Mouse (Mus musculus) frontal cortex, postnatal 36 days (tissue): ENCODE measurements at regions not wholly inside any gene's neighbourhood (a gene's known extent, or its start where the extent isn't known, plus 50 kb on each side); places are given as distances from the start of the nearest gene placed in this dataset.

ENCODE experiments used
- DNase-seq, 2 experiments: peaks; one replicate each; pipeline ENCODE4 v3.0.0; 2022; ENCODE audit warnings: low spot score in 2 of 2

DNA sequence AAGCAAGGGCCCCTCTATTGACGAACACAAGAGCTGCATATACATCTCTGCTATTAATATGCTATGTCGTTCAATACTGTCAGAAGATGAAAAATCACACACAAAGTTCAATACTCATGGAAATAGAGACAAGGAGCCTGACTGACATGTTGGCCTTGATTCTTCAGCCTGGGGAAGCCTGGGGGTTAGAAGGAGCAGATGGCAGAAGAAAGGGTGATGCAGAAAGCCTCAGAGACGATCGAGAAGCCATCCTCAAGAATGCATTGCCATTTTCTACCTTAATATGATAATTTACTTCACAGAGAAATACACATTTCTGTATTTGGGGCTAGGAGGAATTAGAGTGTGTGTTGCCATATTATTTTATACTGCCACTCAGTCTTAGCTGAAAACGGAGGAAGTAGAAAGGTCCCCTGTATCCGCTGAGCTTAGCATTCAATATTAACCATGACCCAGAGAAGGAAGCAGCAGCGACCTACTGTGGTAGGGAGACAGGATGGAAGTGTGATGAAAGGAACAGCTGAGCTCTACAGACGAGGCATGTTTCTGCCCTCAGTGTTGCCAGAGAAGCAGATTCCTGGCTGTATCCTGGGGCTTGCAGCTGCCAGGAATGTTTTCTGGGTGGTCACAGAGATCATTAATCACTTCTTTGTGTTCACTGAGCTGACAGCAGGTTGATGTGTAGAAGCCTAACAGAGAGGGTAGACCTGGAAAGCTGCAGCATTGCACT lies 105.2 kb downstream of the Lrig3 start:
- no peak for DNase-seq

DNA sequence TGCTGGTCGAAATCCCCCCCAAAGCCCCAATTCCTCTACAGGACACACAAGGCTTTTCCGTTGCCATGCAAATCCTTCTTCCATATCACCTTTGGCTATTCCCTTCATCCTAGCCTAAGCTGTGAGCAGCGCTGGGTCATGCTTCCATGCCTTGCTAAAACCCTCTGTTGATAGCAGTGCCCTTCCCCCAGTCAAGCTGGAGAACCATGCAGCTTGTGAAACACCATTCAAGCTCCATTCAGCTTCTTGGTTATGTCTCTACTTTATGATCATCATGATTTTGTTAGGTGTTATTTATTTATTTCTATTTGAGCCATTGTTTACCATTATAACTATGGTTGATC lies 105.7 kb downstream of the Lrig3 start:
- DNase-seq: no peak

DNA sequence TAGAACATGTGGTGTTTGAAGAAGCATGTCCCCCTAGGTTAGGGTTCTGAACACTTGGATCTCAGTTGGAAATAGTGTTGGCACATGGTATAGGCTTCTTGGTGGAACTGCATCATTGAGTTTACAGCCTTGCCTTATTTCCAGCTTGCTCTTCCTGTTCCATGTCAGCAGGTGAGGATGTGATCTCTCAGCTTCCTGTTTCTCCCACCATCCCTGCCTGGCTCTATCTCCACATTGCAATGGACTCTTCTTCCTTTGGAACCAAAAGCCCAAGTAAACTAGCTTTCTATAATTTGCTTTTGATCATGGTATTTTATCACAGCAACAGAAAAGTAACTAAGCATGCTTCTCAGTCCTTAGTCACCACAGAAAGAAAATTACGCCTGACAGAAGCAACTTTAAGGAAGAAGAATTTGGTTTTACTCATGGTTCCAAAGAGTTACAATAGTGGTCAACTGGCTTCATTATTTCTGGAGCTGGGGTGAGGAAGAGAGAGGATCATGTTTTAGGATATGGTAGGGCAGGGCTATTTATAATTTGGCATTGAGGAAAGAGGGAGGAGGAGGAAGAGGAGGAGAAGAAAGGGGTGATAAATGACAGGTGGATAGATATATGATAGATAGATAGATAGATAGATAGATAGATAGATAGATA lies 111.5 kb downstream of the Lrig3 start:
- DNase-seq: no peak

DNA sequence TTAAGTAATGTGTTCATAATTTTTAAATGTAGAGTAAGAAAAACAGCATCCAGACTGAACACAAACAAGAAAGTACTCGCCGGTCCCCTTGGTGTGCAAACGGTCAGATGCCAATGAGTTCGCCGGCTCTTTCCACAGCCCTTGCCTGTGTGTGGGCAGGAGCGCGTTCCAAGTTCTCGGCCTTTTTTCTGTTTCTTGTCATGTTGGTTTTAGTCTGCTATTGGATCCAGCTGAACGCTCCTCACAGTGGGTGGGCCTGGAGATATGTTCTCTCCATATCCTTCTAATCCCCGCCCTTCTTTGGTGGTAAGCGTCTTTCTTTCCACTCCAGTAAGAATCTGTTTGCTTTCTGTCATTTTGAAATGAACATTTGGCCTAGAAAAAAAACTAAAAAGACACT lies 116.6 kb downstream of the Lrig3 start:
- no peak for DNase-seq

DNA sequence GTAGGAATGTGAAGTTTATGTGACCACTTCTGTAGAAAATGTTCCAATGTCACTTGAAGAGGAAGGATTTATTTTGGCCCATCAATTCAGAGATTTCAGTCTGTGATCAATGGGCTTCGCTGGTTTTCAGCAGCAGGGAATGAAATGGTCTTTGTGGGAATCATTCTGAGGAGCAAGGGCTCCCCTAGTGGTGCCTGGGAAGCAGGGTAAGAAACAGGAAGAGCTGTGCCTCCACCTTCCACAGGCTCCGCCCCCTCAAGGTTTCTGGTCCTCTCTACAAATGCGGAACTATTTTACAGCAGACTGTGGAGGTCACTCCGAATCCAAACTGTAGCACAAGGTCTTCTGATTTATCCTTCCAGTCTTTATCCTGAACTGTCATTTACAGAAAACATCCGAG lies 120.7 kb downstream of the Lrig3 start:
- DNase-seq: no peak

DNA sequence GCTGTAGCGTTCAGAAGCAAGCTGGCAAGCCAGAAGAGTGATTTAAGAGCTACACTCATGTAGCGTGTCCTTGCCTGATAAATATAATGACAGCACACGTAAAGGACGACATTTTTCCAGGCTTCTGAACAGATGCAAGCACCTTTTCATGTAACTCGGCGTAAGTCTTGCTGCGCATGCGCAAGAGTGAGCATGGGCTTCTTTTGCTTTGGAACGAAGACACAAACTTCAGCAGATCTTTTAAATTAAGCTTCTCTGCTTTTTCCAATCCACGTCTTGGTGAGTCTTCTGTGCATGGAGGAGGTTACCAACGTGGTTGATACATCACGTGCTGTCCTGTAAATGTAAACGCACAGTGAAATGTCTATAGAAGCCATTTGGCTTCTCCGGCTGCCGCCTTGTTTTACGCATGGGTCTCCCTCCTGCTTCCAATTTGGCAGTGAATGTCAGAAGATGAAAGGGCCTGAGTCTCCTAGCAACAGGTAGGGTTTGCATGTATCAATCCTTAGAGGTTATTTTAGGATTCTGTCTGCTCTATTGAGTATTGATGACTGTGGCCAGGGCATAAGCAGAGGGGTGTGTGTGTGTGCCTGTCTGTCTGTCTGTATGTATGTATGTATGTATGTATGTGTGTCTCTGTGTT lies 128.4 kb downstream of the Lrig3 start:
- DNase-seq: peak; percentile 45 to 72

DNA sequence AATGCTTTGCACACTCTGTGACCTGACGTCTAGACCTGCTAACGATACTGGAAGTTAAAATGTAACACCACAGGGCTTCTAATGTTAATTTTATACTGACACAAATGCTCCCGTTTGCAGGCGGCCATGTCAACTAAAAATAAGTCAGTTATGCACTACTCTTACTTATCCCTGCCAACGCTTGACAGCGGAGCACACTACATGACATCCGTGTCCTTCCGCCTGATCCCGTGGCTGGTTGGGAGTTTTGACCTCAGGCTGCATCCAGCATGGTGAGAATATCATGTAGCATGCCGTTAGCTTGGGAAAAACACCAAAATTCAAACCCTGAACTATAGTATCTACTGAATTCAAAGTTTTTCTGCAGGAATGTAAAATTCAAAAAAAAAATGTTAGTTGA lies 131.9 kb downstream of the Lrig3 start:
- DNase-seq: no peak

DNA sequence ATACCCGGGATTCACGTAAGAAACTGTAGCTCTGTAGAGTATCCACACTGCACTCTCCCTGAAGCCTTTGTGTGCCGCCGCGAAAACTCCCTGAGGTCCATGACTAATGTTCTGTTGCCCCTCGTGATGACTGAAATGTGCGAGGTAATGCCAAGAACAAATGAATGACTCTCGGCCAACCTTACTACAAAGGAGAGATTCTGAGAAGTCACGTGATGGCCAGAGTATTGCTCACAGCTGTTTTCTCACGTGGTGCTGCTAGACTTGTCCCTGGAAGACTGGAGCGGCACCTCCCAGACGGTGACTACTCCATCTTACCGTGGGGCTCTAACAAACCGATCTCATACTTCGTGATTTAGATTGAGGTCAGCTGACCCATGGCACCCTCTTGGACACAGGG lies 136.9 kb downstream of the Lrig3 start:
- DNase-seq: no peak

DNA sequence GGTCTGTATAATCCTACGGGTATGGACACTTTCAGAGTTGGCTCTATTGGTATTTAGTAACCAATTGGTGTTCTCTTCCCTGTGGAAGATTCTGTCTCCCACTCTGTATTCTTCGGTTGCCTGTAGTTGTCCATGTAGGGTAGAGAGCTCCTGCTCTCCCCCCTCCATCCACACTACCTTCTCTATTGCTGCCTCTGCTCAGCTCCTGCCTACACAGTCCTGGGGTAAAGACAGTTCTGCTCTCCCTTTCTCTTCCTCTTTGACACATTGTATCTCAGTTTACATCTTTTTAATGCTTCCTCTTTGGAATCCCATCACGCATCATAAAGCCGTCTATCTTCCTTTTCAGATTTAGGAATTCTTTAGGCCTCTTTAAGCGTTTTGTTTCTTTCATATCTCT lies 147.1 kb downstream of the Lrig3 start:
- no peak for DNase-seq

DNA sequence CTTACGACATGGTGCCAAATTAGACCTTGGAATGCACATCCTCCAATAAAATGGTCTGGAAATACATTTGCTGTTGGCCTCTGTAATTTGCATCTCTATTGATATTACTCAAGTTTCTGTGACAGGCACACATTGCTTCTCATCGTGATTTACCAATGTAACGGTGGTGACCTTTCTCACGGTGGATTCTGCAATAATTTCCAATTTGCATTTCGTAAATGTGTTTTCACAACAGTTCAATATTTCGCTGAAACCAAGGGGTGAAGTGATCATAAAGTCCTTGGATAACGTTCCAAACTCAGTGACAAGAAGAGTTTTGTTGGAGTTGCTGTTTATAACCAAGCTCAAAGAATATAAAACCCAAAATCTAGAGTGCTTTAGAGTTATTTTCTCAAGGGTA lies 149.4 kb downstream of the Lrig3 start:
- DNase-seq: no peak

DNA sequence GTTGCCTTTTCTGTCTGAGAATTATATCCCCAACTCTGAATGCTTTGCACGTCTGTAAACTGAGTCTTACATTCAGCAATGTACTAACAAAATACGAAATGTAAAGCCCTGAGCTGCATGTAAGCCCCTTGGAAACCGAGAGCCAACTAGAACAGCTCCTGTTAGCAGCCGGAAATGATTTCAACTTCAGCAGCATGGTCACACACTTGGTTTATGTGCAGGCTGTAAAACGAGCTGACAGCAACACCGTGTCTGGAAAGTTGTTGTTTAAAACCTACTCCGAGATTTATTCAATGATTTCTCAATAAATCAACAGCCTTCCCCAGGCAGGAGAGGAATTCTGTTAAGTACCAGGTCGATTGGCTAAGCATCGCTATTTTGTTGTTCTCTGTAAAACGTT lies 155.7 kb downstream of the Lrig3 start:
- DNase-seq: no peak

DNA sequence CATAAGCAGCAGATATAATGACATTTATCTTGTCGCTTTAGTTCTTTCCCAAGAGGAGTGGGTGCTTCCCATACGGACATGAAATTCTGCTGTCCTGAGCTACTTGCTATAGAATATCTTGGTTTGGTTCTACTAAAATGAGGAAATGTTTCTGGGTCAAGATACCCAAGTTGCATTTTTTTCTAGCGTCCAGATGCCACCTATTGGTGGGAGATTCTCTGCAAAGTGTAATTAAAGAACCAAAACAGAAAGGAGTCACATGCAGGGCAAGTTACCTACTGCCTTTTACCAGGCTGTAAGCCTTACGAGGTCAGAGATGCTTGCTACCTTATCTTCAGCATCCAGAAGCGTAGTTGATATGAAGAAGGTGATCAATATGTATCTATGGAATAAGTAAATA lies 156.5 kb downstream of the Lrig3 start:
- no peak for DNase-seq

DNA sequence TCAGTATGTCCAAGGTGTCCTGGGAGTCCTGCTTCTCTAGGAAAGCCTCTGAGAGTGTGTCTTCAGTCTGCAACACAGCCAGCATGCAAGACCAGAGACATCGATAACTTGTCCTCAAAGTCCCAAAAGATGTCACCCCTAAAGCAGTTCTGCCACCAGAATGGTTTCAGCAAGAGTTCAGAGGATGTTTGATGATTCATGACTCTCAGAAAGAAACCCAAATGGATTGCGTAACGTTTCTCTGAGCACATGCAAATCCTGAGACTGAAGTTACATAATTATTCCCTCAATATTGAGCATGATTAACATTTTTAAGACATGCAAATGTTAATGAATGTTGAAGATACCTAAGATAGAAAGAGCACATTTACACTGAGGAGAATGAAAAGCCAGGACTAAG lies 167.2 kb downstream of the Lrig3 start:
- DNase-seq: no peak

DNA sequence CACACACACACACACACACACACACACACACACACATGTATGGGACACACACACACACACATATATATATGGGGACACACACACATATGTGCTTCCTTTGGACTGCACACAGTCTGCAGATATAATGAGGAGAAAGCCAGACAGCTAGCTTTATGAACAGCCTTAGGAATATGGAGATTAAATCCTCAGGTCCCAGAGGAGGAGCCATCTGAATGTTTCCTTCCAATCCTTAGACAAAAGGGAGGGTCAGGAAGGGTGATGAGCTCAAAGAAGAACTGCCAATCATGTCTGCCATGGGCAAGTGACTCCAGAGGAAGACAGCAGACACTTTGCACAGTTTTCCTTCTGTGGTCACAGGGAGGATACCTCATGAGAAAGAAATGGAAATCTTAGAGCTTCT lies 168.0 kb downstream of the Lrig3 start:
- DNase-seq: no peak

DNA sequence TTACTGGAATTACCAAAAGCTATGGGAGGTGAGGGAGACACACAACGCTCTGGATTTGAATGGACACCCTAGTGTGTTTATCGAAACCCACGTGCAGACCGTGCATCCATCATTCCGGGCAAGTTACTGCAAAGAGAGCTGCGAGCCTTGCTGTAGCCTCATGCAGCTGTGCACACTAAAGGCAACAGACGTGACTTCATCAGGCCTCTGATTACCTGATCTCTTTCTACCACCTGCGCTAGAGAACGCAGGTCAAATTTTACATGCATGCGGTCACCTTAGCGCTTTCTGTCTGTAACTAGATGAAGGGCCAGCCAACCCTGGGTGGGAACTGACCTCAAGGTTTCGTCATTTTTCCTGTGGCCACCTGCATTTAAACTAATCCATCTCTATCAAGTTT lies 172.6 kb downstream of the Lrig3 start:
- no peak for DNase-seq

DNA sequence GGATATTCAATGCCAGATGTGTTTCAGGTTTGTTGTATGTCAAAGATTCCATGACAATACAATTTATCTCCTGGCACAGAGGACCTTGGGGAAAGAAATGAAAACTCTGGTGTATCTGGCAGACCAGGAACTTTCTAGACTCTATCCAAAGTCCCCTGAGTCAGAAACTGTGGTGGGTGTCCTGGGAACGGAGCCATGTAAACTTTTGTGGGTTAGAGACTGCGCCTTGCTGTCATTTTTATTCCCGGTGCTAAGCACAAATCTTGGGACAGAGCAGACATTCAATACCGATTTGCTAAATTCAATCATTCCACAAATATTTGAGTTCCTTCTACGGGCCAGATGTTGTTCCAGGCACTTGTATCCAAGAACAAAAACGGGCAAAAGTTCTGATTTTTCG lies 175.6 kb downstream of the Lrig3 start:
- DNase-seq: no peak

DNA sequence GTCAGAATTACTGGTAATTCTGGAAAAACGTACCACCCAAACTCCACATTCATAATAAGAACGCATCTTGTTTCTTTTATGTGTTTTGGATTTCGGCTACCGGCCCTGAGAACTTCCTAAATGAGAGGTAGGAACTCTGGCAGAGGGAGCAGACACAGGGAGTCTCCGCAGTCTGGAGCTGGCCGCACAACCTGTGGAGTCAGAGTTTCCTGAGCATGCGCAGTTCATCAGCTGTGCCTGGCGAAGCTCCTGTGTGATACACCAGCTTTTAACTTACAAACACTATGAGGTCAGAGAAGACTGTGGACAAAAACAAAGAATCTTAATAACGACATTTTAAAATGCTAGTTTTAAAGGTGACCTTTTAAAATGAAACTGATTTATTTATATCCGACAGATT lies 177.9 kb downstream of the Lrig3 start:
- DNase-seq: no peak

DNA sequence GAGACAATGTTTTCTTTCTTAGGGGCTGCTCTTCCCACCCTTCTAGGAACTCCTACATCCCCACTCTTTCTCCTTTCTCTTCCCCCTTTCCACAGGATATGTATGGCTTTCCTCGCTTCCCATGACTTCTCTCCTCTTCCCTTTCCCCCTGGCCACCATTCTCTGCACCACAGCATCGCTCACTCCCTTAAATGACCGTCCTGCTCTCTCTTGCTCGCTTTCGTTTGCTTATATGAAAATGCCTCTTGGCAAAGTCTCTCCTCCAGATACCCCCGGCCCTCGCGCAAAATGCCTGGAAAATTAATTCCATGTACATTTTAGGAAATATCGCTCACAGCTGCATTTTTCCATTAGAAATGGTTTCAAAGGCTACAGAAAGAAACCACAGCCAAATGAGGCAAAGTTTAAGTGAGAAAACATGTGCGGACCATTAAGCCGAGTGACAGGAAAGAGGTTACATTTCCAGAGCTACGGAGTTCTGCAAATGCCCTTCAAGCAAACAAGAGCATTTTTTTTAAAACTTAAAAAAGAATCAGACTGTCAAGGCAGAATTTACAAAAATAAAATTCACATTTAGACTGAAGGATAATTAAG lies 178.7 kb downstream of the Lrig3 start:
- DNase-seq: no peak

DNA sequence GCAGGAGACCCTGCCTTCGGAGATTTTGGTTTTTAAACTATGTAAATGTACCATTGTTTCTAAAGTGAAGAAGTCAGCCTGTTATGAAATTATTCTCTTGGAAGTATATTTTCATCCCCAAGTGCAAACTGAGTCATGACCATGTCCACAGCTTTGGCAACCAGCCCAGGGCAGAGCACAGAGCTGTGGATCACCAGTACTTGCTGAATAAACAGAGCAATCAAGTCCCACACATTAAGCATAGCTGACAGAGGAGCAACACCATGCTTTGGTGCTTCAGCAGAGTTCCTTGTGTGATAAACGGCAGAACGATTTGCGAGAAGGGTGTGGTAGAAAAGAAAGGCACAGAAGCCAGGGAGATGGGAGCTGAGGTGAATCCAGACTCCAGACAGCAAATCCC lies 191.3 kb downstream of the Lrig3 start:
- no peak for DNase-seq

DNA sequence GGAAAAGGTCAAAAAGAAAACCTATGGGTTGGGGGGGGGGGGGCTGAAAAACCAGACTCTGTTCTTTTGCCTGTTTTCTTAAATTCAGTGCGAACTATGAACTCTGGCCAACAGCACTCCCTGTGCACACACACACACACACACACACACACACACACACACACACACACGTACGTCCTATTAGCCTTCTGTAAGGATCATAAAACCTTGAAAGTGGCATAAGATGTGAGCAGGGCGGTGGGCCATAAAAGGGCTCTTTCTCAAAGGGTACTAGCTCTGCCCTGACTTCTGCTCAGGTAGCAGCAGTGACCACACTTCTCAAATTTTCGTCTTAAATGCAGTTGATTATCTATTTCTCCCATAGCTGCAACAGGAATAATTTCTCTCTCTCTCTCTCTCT lies 199.2 kb downstream of the Lrig3 start:
- no peak for DNase-seq

DNA sequence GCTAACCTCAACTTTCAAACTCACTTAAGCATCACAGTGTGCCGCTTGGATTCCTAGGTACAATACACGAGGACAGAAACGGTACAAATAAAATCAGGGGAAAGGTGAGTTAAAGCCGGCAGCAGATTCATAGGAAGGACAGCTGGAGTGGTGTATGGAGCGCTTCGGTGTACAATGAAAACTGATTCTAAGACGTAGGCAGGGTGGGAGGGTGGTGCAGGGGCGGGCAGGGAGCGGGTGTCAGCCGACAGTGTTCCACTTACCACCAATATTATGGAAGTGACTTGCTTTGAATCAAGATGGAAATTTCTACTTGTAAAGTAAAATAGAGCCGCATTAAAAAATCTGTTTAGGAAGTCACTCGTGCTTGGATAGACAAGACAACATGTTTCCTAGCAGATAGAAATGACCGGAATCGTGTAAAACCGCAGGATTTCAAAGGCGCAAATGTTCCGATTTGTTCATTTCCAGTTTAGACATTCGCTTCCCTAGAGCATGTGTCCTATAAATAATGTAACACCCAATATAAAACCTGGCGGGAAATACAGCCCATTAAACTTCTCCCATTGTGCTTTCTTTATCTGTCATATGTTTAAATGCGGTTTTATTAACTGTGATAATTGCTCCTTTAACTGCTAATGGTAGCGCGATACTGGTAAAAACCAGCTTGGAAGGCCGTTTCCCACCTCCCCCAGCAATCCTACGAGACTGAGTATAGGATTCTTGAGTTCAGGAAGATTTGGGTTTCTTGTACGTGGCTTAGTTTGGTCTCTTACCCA lies 203.3 kb downstream of the Lrig3 start:
- no peak for DNase-seq

DNA sequence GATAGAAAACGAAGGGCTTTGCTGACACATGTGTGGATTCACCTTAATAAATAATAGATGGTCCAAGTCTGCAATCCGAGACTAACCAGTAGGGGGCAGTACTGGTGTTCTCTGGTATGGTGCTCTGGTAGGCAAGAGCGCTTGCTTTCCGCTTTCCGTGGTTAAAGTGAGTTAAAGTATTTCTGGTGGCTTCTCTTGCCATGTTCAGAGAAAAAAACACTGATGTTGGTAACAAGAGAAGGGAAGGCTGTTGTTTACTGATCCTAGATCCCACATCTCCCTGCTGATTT lies 203.9 kb downstream of the Lrig3 start:
- peak; percentile 11 to 30 for DNase-seq
